Mouse (Mus musculus) cortical plate, adult 2 months (tissue): ENCODE measurements around the gene 4933415A04Rik.

Source experiments
- CTCF ChIP-seq: fragments of 200-500 bp; IDR thresholded peaks from 2 replicates; pipeline ENCODE4 v1.5.1; 2011; ENCODE audit warnings: mild to moderate bottlenecking, control low read depth, low read length; ENCODE audit not compliant: insufficient read depth; ENCODE audit errors: extremely low read depth
- POLR2A ChIP-seq: fragments of 200-500 bp; IDR thresholded peaks from 2 replicates; pipeline ENCODE4 v1.6.1; 2011; ENCODE audit warnings: mild to moderate bottlenecking, low read length, control low read depth; ENCODE audit not compliant: insufficient read depth; ENCODE audit errors: extremely low read depth

- TF ChIP-seq POLR2A = no peak
- TF ChIP-seq CTCF = no peak
These were observed 37.1 kb upstream of the 4933415A04Rik start for GRCm38 (mm10) chr11:43549701-43550100.
